Mouse (Mus musculus) heart, embryonic 16.5 days (tissue): ENCODE measurements around the gene Gm4969. TPM values are rescaled to one million over a fixed set of nuclear protein-coding genes. Genes with fewer than 3 reads are reported as not detected.
A peak's percentile ranks its signal among the peaks of the same experiment; 100 is the strongest.

Source experiments
- ATAC-seq: fragments of 200-750 bp; cut with Nextera tagmentation; replicated peaks from 2 replicates; pipeline ENCODE4 v1.8.0; 2017; ENCODE audit warnings: moderate number of reproducible peaks; ENCODE audit not compliant: insufficient read depth, low FRiP score; ENCODE audit errors: extremely low read depth
- H3K27ac ChIP-seq: fragments of 300-500 bp; sonication (generic); 2 replicates; pipeline ENCODE4 v1.5.1; 2014; ENCODE audit warnings: mild to moderate bottlenecking, low read length, control low read depth, moderate library complexity
- H3K27me3 ChIP-seq: fragments of 300-500 bp; sonication (generic); 2 replicates; pipeline ENCODE4 v1.6.1; 2014; ENCODE audit warnings: low read length, mixed read lengths; ENCODE audit not compliant: control insufficient read depth, insufficient read depth
- H3K36me3 ChIP-seq: fragments of 300-500 bp; sonication (generic); 2 replicates; pipeline ENCODE4 v1.6.1; 2014; ENCODE audit not compliant: control insufficient read depth, insufficient read depth
- H3K4me1 ChIP-seq: fragments of 300-500 bp; sonication (generic); 2 replicates; pipeline ENCODE4 v1.6.1; 2014; ENCODE audit warnings: low read length, mixed read lengths; ENCODE audit not compliant: control insufficient read depth, insufficient read depth
- H3K4me2 ChIP-seq: fragments of 300-500 bp; sonication (generic); 2 replicates; pipeline ENCODE4 v1.6.1; 2014; ENCODE audit warnings: low read depth, mild to moderate bottlenecking, control low read depth, low read length
- H3K4me3 ChIP-seq: fragments of 300-500 bp; sonication (generic); 2 replicates; pipeline ENCODE4 v1.5.1; 2014; ENCODE audit warnings: mild to moderate bottlenecking, control low read depth, low read length
- H3K9ac ChIP-seq: fragments of 300-500 bp; sonication (generic); 2 replicates; pipeline ENCODE4 v1.6.1; 2014; ENCODE audit warnings: low read length, control low read depth
- H3K9me3 ChIP-seq: fragments of 300-500 bp; sonication (generic); replicated peaks from 2 replicates; pipeline ENCODE4 v1.6.1; 2016; ENCODE audit warnings: low read length; ENCODE audit not compliant: control insufficient read depth
- WGBS: fragments of 180-500 bp; shearing (Covaris S2); extraction: QIAGEN DNeasy Blood & Tissue Kit; methylation state at CpG from one replicate; pipeline ENCODE4 v1.1.7; 2014; 5-methylcytosine and 5-hydroxymethylcytosine counted together
- polyA plus RNA-seq: library from polyadenylated mRNA; unstranded; fragments of >200 nt; fragmentation: Nextera tagmentation; extraction: Ambion mirVana; gene quantifications from 2 replicates; pipeline ENCODE4 v1.2.1, GENCODE M21; 2015

The Gm4969 gene
- polyA plus RNA-seq, 1 experiment from 2014 or later, result 0.38 TPM

- H3K4me1 ChIP-seq, result peaks cover 43% of the 10 kb centered on the region
Observed at GRCm38 (mm10) chr7:19093537-19094385, 24.4 kb downstream of the Gm4969 start.

DNA sequence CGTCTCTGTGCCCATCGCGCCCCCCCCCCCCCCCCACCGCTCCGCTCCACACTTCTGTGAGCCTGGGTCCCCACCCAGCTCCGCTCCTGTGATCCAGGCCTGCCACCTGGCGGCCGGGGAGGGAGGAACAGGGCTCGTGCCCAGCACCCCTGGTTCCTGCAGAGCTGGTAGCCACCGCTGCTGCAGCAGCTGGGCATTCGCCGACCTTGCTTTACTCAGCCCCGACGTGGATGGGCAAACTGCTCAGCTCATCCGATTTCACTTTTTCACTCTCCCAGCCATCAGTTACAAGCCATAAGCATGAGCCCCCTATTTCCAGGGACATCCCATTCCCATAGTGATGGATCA lies 25.0 kb downstream of the Gm4969 start:
- H3K4me3 ChIP-seq, result peak overlapping the region; percentile 65
- WGBS, result 4% methylated on average over 13 of the region's 15 CpGs
- peak overlapping the region; percentile 73 for H3K27ac ChIP-seq
- H3K9me3 ChIP-seq, result no peaks in the 10 kb centered on the region
- H3K4me1 ChIP-seq, result peaks cover 43% of the 10 kb centered on the region
- ATAC-seq, result peak; percentile 42
- H3K27me3 ChIP-seq, result no peaks in the 10 kb centered on the region
- peak overlapping the region; percentile 65 for H3K9ac ChIP-seq
- peaks cover 21% of the 10 kb centered on the region for H3K36me3 ChIP-seq
- peak overlapping the region; percentile 94 for H3K4me2 ChIP-seq

More at GRCm38 (mm10) chr7:19093537-19094385, 24.4 kb downstream of the Gm4969 start:
- Histone ChIP-seq H3K9me3 (no peaks in the 10 kb centered on the region), H3K4me3 (peak overlapping the region; percentile 65), H3K27ac (peak overlapping the region; percentile 99), H3K4me2 (peak overlapping the region; percentile 94), H3K27me3 (no peaks in the 10 kb centered on the region), H3K36me3 (peaks cover 16% of the 10 kb centered on the region), H3K9ac (peak overlapping the region; percentile 84)
- peak; percentile 82 for ATAC-seq
- under 1% methylated on average over 45 of the region's 45 CpGs for WGBS

GRCm38 (mm10) chr7:19092381-19093173 lies 25.6 kb downstream of the Gm4969 start:
- peaks cover 22% of the 10 kb centered on the region for H3K36me3 ChIP-seq

DNA sequence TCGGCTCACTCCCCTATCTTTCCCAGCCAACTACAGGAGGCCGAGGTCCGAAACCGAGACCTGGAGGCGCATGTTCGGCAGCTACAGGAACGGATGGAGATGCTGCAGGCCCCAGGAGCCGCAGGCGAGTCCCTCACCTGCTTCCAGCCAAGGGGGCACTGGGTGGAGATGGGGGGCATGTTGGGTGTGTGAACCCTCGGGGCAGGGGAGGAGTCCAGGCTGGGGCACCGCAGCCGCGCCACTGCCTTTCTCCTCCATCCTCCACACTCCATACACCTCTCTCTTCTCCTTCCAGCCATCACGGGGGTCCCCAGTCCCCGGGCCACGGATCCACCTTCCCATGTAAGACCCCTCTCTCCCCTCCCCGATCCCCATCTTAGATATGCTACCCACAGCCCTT lies 26.3 kb downstream of the Gm4969 start:
- Histone ChIP-seq H3K27me3 (no peaks in the 10 kb centered on the region), H3K27ac (peak overlapping the region; percentile 73; the same call in 1 of the 2 replicates), H3K4me2 (peak overlapping the region; percentile 94; the same call in 1 of the 2 replicates), H3K4me3 (no peak overlapping the region), H3K36me3 (peaks cover 28% of the 10 kb centered on the region), H3K9me3 (no peaks in the 10 kb centered on the region), H3K4me1 (peaks cover 31% of the 10 kb centered on the region), H3K9ac (peak overlapping the region; percentile 5; the same call in 1 of the 2 replicates)
- no peak for ATAC-seq
- 45% methylated on average over 17 of the region's 17 CpGs for WGBS

More at GRCm38 (mm10) chr7:19092381-19093173, 25.6 kb downstream of the Gm4969 start:
- ATAC-seq, result peak; percentile 34
- peak overlapping the region; percentile 94 for H3K4me2 ChIP-seq
- H3K27ac ChIP-seq, result peak overlapping the region; percentile 73
- H3K27me3 ChIP-seq, result no peaks in the 10 kb centered on the region
- peak overlapping the region; percentile 65 for H3K4me3 ChIP-seq
- peaks cover 38% of the 10 kb centered on the region for H3K4me1 ChIP-seq
- peak overlapping the region; percentile 55 for H3K9ac ChIP-seq
- H3K9me3 ChIP-seq, result no peaks in the 10 kb centered on the region
- 10% methylated on average over 38 of the region's 38 CpGs for WGBS

GRCm38 (mm10) chr7:19088813-19089212 lies 29.4 kb downstream of the Gm4969 start:
- H3K9ac ChIP-seq, result no peak overlapping the region
- 40% methylated on average over 10 of the region's 10 CpGs for WGBS
- H3K4me2 ChIP-seq, result no peak overlapping the region
- H3K4me3 ChIP-seq, result no peak overlapping the region
- peaks cover 48% of the 10 kb centered on the region for H3K4me1 ChIP-seq
- H3K36me3 ChIP-seq, result peaks cover 28% of the 10 kb centered on the region
- no peaks in the 10 kb centered on the region for H3K9me3 ChIP-seq
- ATAC-seq, result no peak
- H3K27me3 ChIP-seq, result no peaks in the 10 kb centered on the region
- no peak overlapping the region for H3K27ac ChIP-seq

DNA sequence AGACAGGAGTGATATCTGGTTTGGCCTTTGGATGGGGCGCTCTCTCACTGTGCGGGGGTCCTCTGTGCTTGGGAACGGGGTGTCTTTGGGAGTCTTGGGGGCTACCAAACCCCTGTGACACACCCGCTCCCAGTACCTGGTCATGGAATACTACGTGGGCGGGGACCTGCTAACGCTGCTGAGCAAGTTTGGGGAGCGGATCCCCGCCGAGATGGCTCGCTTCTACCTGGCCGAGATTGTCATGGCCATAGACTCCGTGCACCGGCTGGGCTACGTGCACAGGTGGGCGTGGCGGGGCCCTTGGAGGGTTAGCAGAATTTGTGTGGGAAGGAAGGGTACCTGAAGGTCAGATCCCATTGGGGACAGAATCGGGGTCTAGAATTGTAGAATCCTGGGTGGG lies 31.4 kb downstream of the Gm4969 start:
- Histone ChIP-seq H3K27ac (no peak overlapping the region), H3K9me3 (no peaks in the 10 kb centered on the region), H3K4me2 (no peak overlapping the region), H3K9ac (no peak overlapping the region), H3K4me3 (no peak overlapping the region), H3K36me3 (peaks cover 34% of the 10 kb centered on the region), H3K27me3 (no peaks in the 10 kb centered on the region), H3K4me1 (peaks cover 50% of the 10 kb centered on the region)
- WGBS, result 67% methylated on average over 18 of the region's 18 CpGs
- ATAC-seq, result no peak

GRCm38 (mm10) chr7:19086042-19086441 lies 32.1 kb downstream of the Gm4969 start:
- Histone ChIP-seq H3K4me2 (peak overlapping the region; percentile 72), H3K4me1 (peaks cover 50% of the 10 kb centered on the region), H3K4me3 (peak overlapping the region; percentile 63), H3K9ac (peak overlapping the region; percentile 80; the same call in 1 of the 2 replicates), H3K27ac (peak overlapping the region; percentile 56; the same call in 1 of the 2 replicates), H3K36me3 (peaks cover 39% of the 10 kb centered on the region), H3K9me3 (no peaks in the 10 kb centered on the region), H3K27me3 (no peaks in the 10 kb centered on the region)
- ATAC-seq, result no peak
- 15% methylated on average over 13 of the region's 14 CpGs for WGBS

- Histone ChIP-seq H3K36me3 (peaks cover 38% of the 10 kb centered on the region), H3K9me3 (no peaks in the 10 kb centered on the region), H3K27ac (peak overlapping the region; percentile 56), H3K4me2 (peak overlapping the region; percentile 72), H3K4me3 (peak overlapping the region; percentile 63), H3K9ac (peak overlapping the region; percentile 80), H3K27me3 (no peaks in the 10 kb centered on the region), H3K4me1 (peaks cover 50% of the 10 kb centered on the region)
- WGBS, result 14% methylated on average over 6 of the region's 6 CpGs
- ATAC-seq, result no peak
Observed at GRCm38 (mm10) chr7:19085495-19085894, 32.7 kb downstream of the Gm4969 start.
